Mouse (Mus musculus) stomach, embryonic 14.5 days (tissue): ENCODE measurements around the gene Actl7a. TPM values are rescaled to one million over a fixed set of nuclear protein-coding genes. Genes with fewer than 3 reads are reported as not detected.

Experiments used
- ATAC-seq: fragments of 200-750 bp; cut with Nextera tagmentation; 2 replicates; pipeline ENCODE4 v1.8.0; 2017; ENCODE audit warnings: low read depth, moderate TSS enrichment; ENCODE audit not compliant: insufficient number of reproducible peaks, insufficient read depth, low FRiP score
- H3K27ac ChIP-seq: fragments of 300-500 bp; sonication (generic); 2 replicates; pipeline ENCODE4 v1.5.1; 2014; ENCODE audit warnings: mild to moderate bottlenecking, low read length, moderate library complexity, mixed read lengths
- H3K27me3 ChIP-seq: fragments of 300-500 bp; sonication (generic); 2 replicates; pipeline ENCODE4 v1.6.1; 2014; ENCODE audit warnings: low read length, control low read depth, mixed read lengths; ENCODE audit not compliant: control insufficient read depth, insufficient read depth
- H3K36me3 ChIP-seq: fragments of 300-500 bp; sonication (generic); 2 replicates; pipeline ENCODE4 v1.6.1; 2014; ENCODE audit warnings: mild to moderate bottlenecking, control low read depth, low read length, moderate library complexity, mixed read lengths; ENCODE audit not compliant: control insufficient read depth, insufficient read depth
- H3K4me1 ChIP-seq: fragments of 300-500 bp; sonication (generic); 2 replicates; pipeline ENCODE4 v1.6.1; 2014; ENCODE audit warnings: low read length, control low read depth, mixed read lengths; ENCODE audit not compliant: control insufficient read depth, insufficient read depth
- H3K4me2 ChIP-seq: fragments of 300-500 bp; sonication (generic); replicated peaks from 2 replicates; pipeline ENCODE4 v1.6.1; 2014; ENCODE audit warnings: low read depth, low read length, control low read depth
- H3K4me3 ChIP-seq: fragments of 300-500 bp; sonication (generic); 2 replicates; pipeline ENCODE4 v1.5.1; 2014; ENCODE audit warnings: low read depth, low read length, control low read depth
- H3K9ac ChIP-seq: fragments of 300-500 bp; sonication (generic); replicated peaks from 2 replicates; pipeline ENCODE4 v1.6.1; 2014; ENCODE audit warnings: low read depth, mild to moderate bottlenecking, control low read depth, low read length, moderate library complexity, mixed read lengths
- H3K9me3 ChIP-seq: fragments of 300-500 bp; sonication (generic); 2 replicates; pipeline ENCODE4 v1.6.1; 2016; ENCODE audit warnings: low read depth, low read length, control low read depth; ENCODE audit not compliant: control insufficient read depth
- WGBS: fragments of 180-500 bp; shearing (Covaris S2); extraction: QIAGEN DNeasy Blood & Tissue Kit; methylation state at CpG from one replicate; pipeline ENCODE4 v1.1.7; 2014; 5-methylcytosine and 5-hydroxymethylcytosine counted together
- polyA plus RNA-seq: library from polyadenylated mRNA; unstranded; fragments of >200 nt; fragmentation: Nextera tagmentation; extraction: Ambion mirVana; gene quantifications from 2 replicates; pipeline ENCODE4 v1.2.1, GENCODE M21; 2014

Gene Actl7a
- polyA plus RNA-seq, result not detected in 2 replicates

DNA sequence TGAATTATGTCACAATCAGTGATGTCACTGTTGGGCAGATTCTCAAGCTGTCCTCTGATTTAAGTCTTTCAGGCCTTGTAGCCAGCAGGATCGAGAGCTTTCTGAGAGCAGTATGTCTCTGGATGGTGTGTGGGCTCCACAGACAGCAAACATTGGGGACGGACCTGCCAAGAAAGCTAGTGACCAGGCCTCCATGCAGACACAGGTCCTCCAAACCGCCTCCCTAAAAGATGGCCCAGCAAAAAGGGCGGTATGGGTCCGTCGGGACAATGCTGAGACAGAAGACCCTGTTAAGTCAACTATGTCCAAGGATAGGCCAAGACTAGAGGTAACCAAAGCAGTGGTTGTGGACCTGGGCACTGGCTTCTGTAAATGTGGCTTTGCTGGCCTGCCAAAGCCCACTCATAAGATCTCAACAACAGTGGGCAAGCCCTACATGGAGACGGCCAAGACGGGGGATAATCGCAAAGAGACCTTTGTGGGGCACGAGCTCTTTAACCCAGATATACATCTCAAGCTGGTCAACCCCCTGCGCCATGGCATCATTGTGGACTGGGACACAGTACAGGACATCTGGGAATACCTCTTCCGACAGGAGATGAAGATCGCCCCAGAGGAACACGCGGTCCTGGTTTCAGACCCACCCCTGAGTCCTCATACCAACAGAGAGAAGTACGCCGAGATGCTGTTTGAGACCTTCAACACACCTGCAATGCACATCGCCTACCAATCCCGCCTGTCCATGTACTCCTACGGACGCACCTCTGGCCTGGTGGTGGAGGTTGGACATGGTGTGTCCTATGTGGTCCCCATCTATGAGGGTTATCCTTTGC, at the start of gene Actl7a:
Gene Actl7a, plus strand, starts transcription at position 51 of the 833 bp plus-strand sequence.
- H3K9ac ChIP-seq, result no peak within 1 kb of the TSS
- H3K27ac ChIP-seq, result no peak within 1 kb of the TSS
- no peaks in the 10 kb centered on the region for H3K4me1 ChIP-seq
- WGBS, result 93% methylated on average over 21 of the region's 21 CpGs
- H3K4me3 ChIP-seq, result no peak within 1 kb of the TSS
- H3K27me3 ChIP-seq, result no peaks in the 10 kb centered on the region
- ATAC-seq, result no peak
- H3K9me3 ChIP-seq, result no peaks in the 10 kb centered on the region
- peaks cover 16% of the 10 kb centered on the region for H3K36me3 ChIP-seq
- H3K4me2 ChIP-seq, result no peak within 1 kb of the TSS

DNA sequence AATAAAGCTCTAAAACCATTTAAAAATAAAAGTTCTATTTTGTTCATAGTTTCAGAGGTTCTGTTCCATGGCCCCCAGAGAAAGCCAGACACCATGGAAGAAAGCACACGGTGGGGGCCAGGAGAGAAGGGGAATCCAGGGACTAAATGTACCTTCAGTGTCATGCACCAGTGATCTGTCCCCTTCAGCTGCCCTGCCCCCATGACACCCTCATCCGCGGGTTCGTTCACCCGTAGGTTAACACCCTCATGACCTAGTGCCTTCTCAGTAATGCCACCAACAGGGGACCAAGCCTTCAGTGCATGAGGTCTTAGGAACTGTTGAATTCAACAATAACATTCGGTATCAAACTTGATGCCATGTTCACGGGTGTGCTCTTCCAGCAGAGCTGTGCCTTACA, 46.8 kb upstream of the Actl7a start:
- Histone ChIP-seq H3K36me3 (no peaks in the 10 kb centered on the region), H3K4me3 (no peak overlapping the region), H3K4me1 (no peaks in the 10 kb centered on the region), H3K9me3 (no peaks in the 10 kb centered on the region), H3K27me3 (no peaks in the 10 kb centered on the region), H3K4me2 (no peak overlapping the region), H3K9ac (no peak overlapping the region), H3K27ac (no peak overlapping the region)
- WGBS, result 77% methylated on average over 7 of the region's 7 CpGs
- ATAC-seq, result no peak

DNA sequence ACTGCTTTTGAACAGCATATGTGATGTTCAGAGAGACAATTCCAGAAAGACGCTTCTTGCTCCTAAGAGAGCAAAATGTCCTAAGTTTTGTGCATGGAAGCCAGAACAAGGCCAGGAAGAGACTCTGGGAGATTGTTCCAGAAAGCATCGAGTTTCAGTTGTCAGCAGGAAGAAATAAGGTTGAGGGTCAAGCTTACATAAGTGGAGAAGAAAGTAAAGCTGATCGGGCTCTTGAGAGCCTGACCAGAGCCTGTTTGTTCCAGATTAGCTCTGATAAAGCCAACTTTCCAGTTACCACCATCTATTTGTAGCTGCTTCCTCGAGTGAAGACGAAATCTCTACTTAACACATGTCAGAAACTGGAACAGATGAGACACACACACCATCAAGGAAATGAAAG, 44.5 kb upstream of the Actl7a start:
- Histone ChIP-seq H3K9me3 (no peaks in the 10 kb centered on the region), H3K9ac (no peak overlapping the region), H3K27ac (no peak overlapping the region), H3K4me1 (no peaks in the 10 kb centered on the region), H3K4me2 (no peak overlapping the region), H3K36me3 (no peaks in the 10 kb centered on the region), H3K4me3 (no peak overlapping the region), H3K27me3 (no peaks in the 10 kb centered on the region)
- no peak for ATAC-seq
- WGBS, result 36% methylated on average over 5 of the region's 5 CpGs

DNA sequence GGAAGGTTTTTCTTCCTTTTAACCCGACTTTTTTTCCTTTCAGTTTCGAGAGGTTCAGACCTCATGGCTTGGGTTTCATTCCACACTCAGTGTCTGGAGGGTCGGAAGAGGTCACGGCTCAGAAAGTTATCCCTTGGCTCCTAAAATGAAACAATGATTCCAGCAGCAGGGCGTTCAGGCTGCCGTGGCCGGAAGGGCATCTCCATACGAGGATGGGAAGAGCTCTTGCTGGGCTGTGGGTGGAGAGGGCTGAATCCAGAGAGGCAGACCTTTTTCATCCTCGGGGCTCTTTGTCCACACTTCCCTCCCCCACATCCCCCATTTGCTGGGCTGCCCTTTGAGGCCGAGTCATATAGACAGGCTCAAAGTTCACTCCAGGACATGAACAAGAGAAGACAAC, 41.0 kb upstream of the Actl7a start:
- Histone ChIP-seq H3K4me1 (no peaks in the 10 kb centered on the region), H3K9ac (no peak overlapping the region), H3K4me3 (no peak overlapping the region), H3K9me3 (no peaks in the 10 kb centered on the region), H3K4me2 (no peak overlapping the region), H3K27me3 (no peaks in the 10 kb centered on the region), H3K36me3 (no peaks in the 10 kb centered on the region), H3K27ac (no peak overlapping the region)
- 30% methylated on average over 10 of the region's 10 CpGs for WGBS
- no peak for ATAC-seq

DNA sequence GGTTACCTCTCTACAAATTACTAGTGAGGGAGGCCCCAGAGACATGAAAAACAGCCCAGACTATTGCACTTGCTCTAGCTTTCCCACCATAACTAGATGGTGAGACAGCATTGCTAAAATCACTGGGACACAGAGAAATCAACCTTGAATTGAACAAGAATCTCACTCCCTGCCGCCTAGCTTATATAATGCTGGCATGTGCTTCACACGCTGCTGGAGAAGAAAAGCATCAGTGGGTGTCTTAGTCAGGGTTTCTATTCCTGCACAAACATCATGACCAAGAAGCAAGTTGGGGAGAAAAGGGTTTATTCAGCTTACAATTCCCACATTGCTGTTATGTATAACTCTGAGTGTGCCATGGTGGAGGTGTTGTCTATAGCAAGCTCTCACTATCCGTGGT, 30.1 kb upstream of the Actl7a start:
- Histone ChIP-seq H3K4me1 (no peaks in the 10 kb centered on the region), H3K27ac (no peak overlapping the region), H3K9ac (no peak overlapping the region), H3K36me3 (no peaks in the 10 kb centered on the region), H3K27me3 (no peaks in the 10 kb centered on the region), H3K9me3 (no peaks in the 10 kb centered on the region), H3K4me3 (no peak overlapping the region), H3K4me2 (no peak overlapping the region)
- WGBS, result 80% methylated on average over 3 of the region's 3 CpGs
- ATAC-seq, result no peak

DNA sequence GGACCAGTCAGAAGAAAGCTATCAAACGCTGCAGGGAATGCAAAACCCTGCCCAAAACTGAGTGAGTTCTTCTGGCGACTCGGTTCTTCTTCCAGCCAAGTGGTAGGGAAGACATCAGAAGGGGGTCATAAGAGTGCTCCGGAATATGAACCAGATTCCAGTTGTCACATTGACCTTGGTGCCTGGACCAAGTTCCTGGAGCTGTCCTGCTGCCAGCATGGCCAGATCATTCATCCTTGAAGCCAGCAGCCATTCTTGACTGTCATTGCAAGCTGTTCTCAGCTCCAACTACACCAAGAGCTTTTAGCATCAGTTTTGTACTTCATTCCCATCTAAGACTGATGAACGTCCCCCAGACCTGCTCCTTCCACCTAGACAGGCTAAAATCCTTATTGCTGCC, 26.4 kb upstream of the Actl7a start:
- Histone ChIP-seq H3K27ac (no peak overlapping the region), H3K9me3 (no peaks in the 10 kb centered on the region), H3K9ac (no peak overlapping the region), H3K36me3 (no peaks in the 10 kb centered on the region), H3K4me3 (no peak overlapping the region), H3K27me3 (no peaks in the 10 kb centered on the region), H3K4me1 (no peaks in the 10 kb centered on the region), H3K4me2 (no peak overlapping the region)
- no peak for ATAC-seq
- WGBS, result 59% methylated on average over 5 of the region's 5 CpGs

DNA sequence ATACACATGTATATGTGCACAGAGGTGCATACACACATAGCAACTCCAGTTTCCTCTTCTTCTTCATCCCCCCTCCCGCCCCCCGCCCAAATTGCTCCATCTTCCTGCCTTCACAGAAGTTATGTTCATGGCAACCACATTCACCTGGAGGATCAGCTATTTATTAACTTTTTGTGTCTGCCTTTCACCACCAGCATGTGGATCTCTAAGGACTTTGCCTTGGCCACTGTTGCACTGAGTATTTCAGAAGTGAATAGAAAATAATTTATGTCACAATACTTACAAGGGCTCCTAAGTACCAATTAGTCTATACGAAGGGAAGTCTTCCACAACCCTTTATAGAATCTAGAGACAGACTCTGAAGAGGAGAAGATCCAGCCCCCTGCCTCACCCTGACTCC, 25.3 kb upstream of the Actl7a start:
- WGBS, result 87% methylated on average over 3 of the region's 3 CpGs
- H3K4me3 ChIP-seq, result no peak overlapping the region
- H3K27me3 ChIP-seq, result no peaks in the 10 kb centered on the region
- H3K4me1 ChIP-seq, result no peaks in the 10 kb centered on the region
- H3K27ac ChIP-seq, result no peak overlapping the region
- H3K36me3 ChIP-seq, result no peaks in the 10 kb centered on the region
- no peaks in the 10 kb centered on the region for H3K9me3 ChIP-seq
- H3K4me2 ChIP-seq, result no peak overlapping the region
- no peak overlapping the region for H3K9ac ChIP-seq
- no peak for ATAC-seq

DNA sequence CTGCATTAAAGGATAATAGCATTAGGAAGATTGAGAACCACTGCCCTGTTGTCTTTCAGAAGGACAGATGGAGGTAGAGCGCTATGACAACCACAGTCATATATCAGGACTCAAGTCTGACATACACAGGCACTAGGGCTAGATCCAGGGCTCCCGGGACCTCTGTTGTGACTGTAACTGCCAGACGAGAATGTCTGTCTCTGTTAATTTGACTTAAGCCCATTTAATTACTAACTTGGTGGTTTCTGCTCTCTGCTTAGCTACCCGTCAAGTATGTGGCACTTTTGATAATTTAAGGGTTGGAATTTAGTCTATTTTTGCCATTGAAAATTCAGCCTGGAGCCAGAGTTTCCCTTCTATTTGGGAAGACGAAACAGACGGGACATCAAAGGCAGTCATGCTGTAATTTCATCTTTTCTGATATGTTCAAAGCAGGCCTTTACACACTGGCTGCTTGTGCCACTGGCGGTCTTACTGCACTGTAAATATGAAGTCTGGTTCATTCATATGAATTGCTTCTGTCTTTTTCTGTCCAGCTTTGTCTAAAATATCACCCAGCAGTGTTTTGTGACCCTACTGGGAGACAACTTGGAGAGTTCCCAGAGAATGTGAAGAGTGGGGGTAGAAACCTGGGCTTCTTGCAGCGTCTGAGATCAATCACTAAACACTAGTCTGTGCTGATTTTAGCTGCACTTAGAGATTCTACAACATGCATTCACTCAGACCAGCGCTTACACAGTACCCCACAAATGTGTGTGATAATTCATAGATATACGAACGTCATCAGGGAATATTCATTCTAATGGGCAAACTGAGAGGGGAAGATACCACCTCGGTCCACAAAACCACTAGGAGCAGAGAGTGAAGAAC, 24.4 kb upstream of the Actl7a start:
- no peak for ATAC-seq
- Histone ChIP-seq H3K36me3 (no peaks in the 10 kb centered on the region), H3K4me1 (no peaks in the 10 kb centered on the region), H3K27me3 (no peaks in the 10 kb centered on the region), H3K27ac (no peak overlapping the region), H3K4me3 (no peak overlapping the region), H3K9me3 (no peaks in the 10 kb centered on the region), H3K9ac (no peak overlapping the region), H3K4me2 (no peak overlapping the region)
- WGBS, result 63% methylated on average over 12 of the region's 12 CpGs
